Mouse (Mus musculus) hindbrain, embryonic 11.5 days (tissue): ENCODE measurements at regions not wholly inside any gene's neighbourhood (a gene's known extent, or its start where the extent isn't known, plus 50 kb on each side); places are given as distances from the start of the nearest gene placed in this dataset.

Experiments
- ATAC-seq: fragments of 200-750 bp; cut with Nextera tagmentation; 2 replicates; pipeline ENCODE4 v1.8.0; 2017; ENCODE audit warnings: mild to moderate bottlenecking, moderate TSS enrichment, moderate library complexity; ENCODE audit not compliant: low FRiP score
- DNase-seq: peaks from one replicate; pipeline ENCODE4 v3.0.0-alpha.2; 2015; ENCODE audit warnings: low spot score
- H3K27ac ChIP-seq: fragments of 300-500 bp; sonication (generic); 2 replicates; pipeline ENCODE4 v1.5.1; 2014; ENCODE audit warnings: mild to moderate bottlenecking, low read depth, low read length
- H3K27me3 ChIP-seq: fragments of 300-500 bp; sonication (generic); 2 replicates; pipeline ENCODE4 v1.6.1; 2014; ENCODE audit warnings: mild to moderate bottlenecking, low read length, moderate library complexity, mixed read lengths; ENCODE audit not compliant: control insufficient read depth, insufficient read depth
- H3K36me3 ChIP-seq: fragments of 300-500 bp; sonication (generic); 2 replicates; pipeline ENCODE4 v1.6.1; 2014; ENCODE audit warnings: mild to moderate bottlenecking, low read length, moderate library complexity, mixed read lengths; ENCODE audit not compliant: control insufficient read depth, insufficient read depth
- H3K4me1 ChIP-seq: fragments of 300-500 bp; sonication (generic); replicated peaks from 2 replicates; pipeline ENCODE4 v1.6.1; 2014; ENCODE audit warnings: low read length, mixed read lengths; ENCODE audit not compliant: control insufficient read depth, insufficient read depth
- H3K4me2 ChIP-seq: fragments of 300-500 bp; sonication (generic); replicated peaks from 2 replicates; pipeline ENCODE4 v1.6.1; 2014; ENCODE audit warnings: mild to moderate bottlenecking, low read depth, low read length
- H3K4me3 ChIP-seq: fragments of 300-500 bp; sonication (generic); 2 replicates; pipeline ENCODE4 v1.5.1; 2014; ENCODE audit warnings: low read depth, low read length
- H3K9ac ChIP-seq: fragments of 300-500 bp; sonication (generic); 2 replicates; pipeline ENCODE4 v1.6.1; 2014; ENCODE audit warnings: low read depth, low read length
- H3K9me3 ChIP-seq: fragments of 300-500 bp; sonication (generic); 2 replicates; pipeline ENCODE4 v1.6.1; 2016; ENCODE audit warnings: low read length; ENCODE audit not compliant: control insufficient read depth
- WGBS: fragments of 180-500 bp; shearing (Covaris S2); extraction: QIAGEN DNeasy Blood & Tissue Kit; methylation state at CpG from one replicate; pipeline ENCODE4 v1.1.7; 2014; 5-methylcytosine and 5-hydroxymethylcytosine counted together

GRCm38 (mm10) chr15:67021391-67021790, 520.7 kb upstream of the Lrrc6 start:
- DNase-seq (no peak), ATAC-seq (no peak)
- Histone ChIP-seq H3K27ac (no peak overlapping the region), H3K9ac (no peak overlapping the region), H3K36me3 (no peaks in the 10 kb centered on the region), H3K27me3 (no peaks in the 10 kb centered on the region), H3K9me3 (no peaks in the 10 kb centered on the region), H3K4me3 (no peak overlapping the region), H3K4me1 (no peaks in the 10 kb centered on the region), H3K4me2 (no peak overlapping the region)
- WGBS = 81% methylated on average over 5 of the region's 5 CpGs

GRCm38 (mm10) chr15:67019891-67020290, 519.2 kb upstream of the Lrrc6 start:
- Histone ChIP-seq H3K27ac (no peak overlapping the region), H3K9me3 (no peaks in the 10 kb centered on the region), H3K4me1 (no peaks in the 10 kb centered on the region), H3K27me3 (no peaks in the 10 kb centered on the region), H3K9ac (no peak overlapping the region), H3K36me3 (no peaks in the 10 kb centered on the region), H3K4me2 (no peak overlapping the region), H3K4me3 (no peak overlapping the region)
- 89% methylated on average over 1 of the region's 1 CpGs for WGBS
- no peak for ATAC-seq
- DNase-seq = no peak

- no peak overlapping the region for H3K4me3 ChIP-seq
- DNase-seq (no peak), ATAC-seq (peak; percentile 56; the same call in 1 of the 2 replicates)
- H3K27me3 ChIP-seq = no peaks in the 10 kb centered on the region
- WGBS = 36% methylated on average over 6 of the region's 6 CpGs
- no peak overlapping the region for H3K27ac ChIP-seq
- H3K4me1 ChIP-seq = no peaks in the 10 kb centered on the region
- H3K36me3 ChIP-seq = no peaks in the 10 kb centered on the region
- no peaks in the 10 kb centered on the region for H3K9me3 ChIP-seq
- H3K9ac ChIP-seq = no peak overlapping the region
- no peak overlapping the region for H3K4me2 ChIP-seq
Measured at GRCm38 (mm10) chr15:67019194-67019661, 518.5 kb upstream of the Lrrc6 start.
